Mouse (Mus musculus) MN1 (cell line): ENCODE results near the gene Hbq1b.
A peak's percentile ranks its signal among the peaks of the same experiment; 100 is the strongest.
"Not testable (repeated sequence)": the region's sequence is repeated elsewhere in the genome, so short reads cannot be mapped to it uniquely, and the experiment has no call there.

ENCODE experiments used
- DNase-seq: peaks from one replicate; pipeline ENCODE4 v3.0.0-alpha.2; 2016; ENCODE audit warnings: low spot score

Hbq1b gene

DNA sequence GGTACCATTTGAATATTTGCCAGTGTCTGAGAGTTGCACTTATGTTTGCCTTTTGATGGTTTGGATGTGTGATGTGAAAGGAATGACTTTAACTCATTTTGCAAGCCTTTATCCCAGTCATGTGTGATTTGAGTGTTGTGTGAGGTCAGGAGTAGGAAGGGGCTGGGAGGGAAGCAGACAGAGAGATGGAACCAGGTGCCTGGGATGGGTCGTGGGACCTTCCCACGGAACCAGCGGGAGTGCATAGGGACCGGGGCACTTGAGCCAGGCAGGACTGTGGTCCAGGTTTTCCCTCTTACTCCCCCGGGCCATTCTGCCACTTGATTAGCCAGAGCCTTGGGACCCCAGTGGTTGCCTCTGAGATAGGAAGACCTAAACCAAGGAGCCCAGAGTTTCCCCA is 18.8 kb upstream of the Hbq1b start:
- peak; percentile 31 for DNase-seq

DNA sequence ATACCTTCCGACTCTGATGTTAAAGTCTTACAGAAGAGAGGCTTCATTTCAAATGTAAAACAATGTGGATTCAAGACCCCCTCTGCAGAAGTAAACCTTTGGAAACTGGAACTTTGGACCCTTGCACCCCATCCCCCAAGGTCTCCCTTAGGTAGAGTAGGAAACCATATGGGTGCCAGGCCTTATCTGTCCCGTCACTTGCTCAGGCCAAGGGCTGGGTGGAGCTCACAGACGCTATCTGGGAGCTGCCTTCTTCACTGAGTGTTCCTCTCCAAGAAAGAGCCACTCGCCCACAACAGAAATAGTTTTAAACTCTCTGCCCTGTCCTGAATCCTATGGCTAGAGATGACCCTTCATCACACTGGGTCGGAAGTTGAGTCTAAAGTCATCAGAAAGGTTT is 17.8 kb upstream of the Hbq1b start:
- no peak for DNase-seq

DNA sequence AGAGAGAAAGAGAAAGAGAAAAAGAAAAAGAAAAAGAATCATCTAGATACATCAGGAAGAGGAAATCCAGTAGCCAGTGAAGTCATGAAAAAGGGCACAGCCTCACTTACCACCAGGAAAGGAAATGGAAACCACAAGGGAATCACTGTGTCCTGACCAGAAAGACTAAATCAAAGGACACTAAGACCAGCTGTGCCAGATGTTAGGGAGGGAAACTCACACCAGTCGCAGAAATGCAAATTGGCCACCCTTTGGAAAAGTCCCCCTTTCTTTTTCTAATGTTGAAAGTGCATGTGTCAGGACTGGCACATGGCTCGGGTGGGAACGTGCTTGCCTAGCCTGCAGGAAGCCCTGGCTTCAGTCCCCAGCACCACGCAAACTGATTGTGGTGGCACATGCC is 15.6 kb upstream of the Hbq1b start:
- DNase-seq = no peak

DNA sequence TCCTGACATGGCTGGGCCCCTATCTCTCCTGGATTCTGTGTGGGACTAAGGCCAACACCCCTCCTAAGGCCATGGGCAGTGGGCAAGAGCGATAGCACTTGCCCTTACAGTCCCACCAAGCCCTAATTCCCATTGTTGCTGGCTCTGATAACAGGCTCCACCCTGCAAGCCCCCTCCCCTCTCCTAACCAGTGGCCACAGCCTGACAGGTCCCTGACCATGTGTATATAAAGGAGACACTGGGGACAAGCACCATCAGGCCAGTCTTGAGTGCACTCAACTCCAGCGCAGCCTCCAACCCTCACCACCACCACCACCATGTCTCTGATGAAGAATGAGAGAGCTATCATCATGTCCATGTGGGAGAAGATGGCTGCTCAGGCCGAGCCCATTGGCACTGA is 10.4 kb upstream of the Hbq1b start, which contains the start of gene Hba-x:
Gene Hba-x, plus strand, starts transcription at position 54 of the 400 bp plus-strand sequence.
- DNase-seq = no peak

DNA sequence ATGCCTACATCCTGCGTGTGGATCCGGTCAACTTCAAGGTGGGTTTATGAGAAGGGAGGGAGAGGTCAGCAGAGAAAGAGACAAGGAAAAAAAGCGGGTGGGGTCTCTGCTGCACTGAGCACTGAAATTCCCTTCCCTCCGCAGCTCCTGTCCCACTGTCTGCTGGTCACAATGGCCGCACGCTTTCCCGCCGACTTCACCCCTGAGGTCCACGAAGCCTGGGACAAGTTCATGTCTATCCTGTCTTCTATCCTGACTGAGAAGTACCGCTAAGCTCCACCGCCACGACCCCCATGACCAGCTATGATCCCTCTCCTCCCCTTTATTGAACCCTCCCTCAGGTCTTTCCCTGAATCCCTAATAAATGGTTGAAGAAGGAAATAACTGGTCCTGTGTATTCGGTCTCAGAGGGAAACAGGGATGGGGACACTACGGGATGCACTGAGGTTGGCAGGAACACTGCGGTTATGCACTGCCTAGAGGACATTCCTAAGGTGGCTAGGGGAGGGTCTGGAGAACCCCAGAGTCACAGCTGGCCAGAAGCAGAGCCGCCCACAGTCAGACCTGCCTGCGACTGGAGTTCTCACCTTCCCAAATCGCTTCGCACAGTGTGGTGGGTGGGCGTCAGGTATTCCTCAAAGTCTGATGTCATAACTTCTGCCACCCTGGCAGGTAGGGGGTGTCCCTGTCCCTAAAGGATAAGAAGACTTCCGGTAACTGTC is 8.9 kb upstream of the Hbq1b start:
- DNase-seq = no peak

DNA sequence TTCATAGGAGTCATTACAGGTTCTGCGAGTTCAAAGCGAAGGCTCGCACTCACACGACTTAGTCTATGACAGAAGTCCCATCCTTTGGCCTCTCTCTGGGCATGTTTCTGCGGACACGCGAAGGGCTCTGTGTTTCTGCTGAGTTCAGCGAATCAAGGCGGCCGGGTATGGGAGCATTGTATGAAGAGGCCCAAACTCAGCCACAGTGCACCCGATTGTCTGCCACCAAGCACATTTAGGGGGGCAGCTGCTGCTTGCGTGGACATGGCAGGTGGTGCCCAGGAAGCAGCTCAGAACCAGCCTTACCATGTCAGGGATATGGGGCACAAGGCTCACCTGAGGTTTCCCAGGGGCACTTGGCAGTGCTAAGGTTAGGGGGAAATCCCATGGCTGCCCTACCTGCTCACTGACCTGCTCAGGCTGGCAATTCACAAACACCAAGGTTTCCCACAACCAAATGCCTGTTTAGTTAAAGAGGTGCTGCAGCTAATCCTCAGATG is 8.3 kb upstream of the Hbq1b start:
- DNase-seq = no peak

DNA sequence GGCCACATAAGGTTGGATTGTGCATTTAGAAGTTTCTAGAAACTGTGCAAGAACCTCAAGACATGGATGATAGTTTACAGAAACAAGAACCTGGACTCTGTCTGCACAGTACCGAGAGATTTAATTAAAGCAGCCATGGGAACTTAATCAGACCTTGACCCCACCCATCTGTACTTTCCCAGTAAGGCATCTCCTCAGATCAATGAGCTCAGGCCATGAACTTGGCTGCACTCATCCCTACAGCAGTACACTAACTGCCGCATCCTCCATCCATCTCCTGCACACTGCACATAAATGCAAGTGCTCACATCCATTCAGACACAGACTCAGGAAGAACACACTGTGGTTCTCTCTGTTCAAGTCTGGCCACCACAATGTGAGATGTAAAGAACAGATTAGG is 6.1 kb upstream of the Hbq1b start:
- DNase-seq = no peak

DNA sequence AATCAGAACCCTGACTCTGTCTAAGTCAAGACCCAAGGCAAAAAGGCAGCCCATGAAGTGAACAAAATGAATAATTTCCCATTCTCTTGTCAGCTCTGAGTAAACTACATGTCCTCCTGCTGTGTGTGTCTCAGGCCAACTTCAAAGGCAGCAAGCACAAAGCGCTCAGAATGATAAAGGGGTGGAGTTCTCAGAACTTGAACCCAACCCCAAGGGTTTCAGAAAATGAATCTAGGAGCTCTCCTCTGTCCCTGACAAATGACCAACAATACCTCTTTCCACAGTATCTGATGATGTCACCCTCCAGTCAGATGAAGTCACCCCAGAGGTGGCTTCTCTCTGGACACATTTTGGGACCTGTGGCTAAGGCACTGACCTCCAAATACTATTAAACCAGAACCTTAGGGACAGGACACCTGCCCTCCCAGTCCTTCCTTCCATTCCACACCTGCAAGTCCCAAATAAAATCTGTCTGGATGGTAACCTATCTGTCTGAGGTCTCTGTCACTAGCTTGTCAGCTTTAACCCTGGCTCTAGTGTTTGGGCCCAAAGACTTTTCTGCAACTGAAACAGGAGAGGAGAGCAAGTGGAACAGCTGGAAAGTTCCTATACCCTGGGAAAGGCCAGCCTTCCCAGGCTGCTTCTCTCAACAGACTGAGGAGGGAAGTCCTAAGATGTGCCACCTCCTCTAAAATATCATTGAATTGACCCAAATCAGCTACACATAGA is 5.2 kb upstream of the Hbq1b start:
- DNase-seq = no peak

DNA sequence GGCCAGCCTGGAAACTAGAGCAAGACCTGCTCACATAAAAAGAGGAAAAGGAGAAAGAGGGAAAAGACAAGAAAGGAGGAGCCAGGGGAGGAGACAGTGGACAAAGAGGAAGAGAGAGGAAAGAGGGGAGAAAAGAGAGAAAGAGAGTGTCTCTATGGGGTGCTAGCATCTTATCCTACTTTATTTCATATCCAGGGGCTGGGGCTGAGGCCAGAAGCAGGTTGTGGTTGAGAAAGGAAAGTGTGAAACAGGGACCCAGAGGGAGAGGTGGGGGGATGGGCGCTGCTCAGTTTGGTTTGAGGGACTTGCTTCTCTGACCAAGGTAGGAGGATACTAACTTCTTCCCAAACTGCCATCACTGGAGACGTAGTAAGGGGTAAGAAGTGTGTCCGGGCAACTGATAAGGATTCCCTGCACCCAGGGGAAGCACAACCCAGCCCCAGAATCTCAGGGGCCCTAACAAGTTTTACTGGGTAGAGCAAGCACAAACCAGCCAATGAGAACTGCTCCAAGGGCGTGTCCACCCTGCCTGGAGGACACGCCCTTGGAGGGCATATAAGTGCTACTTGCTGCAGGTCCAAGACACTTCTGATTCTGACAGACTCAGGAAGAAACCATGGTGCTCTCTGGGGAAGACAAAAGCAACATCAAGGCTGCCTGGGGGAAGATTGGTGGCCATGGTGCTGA is 3.5 kb upstream of the Hbq1b start, which contains the start of gene Hba-a1:
Gene Hba-a1, plus strand, starts transcription at position 421 of the 687 bp plus-strand sequence.
- not testable (repeated sequence) for DNase-seq

DNA sequence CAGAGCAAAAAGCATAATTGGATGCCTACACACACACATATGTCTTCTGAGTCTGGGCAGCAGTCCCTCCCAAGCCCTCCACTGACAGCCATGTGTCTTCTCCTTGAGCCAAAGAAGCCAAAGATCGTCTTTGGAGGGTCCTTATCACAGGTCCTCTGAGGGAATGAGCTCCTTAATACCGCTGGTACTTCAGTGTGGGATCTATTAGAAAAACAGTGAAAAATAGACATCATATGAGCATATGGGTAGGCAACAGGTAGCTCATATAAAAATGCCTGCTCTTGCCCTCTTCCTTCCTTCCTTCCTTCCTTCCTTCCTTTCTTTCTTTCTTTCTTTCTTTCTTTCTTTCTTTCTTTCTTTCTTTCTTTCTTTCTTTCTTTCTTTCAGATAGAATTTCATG is 2.2 kb upstream of the Hbq1b start:
- DNase-seq = not testable (repeated sequence)

DNA sequence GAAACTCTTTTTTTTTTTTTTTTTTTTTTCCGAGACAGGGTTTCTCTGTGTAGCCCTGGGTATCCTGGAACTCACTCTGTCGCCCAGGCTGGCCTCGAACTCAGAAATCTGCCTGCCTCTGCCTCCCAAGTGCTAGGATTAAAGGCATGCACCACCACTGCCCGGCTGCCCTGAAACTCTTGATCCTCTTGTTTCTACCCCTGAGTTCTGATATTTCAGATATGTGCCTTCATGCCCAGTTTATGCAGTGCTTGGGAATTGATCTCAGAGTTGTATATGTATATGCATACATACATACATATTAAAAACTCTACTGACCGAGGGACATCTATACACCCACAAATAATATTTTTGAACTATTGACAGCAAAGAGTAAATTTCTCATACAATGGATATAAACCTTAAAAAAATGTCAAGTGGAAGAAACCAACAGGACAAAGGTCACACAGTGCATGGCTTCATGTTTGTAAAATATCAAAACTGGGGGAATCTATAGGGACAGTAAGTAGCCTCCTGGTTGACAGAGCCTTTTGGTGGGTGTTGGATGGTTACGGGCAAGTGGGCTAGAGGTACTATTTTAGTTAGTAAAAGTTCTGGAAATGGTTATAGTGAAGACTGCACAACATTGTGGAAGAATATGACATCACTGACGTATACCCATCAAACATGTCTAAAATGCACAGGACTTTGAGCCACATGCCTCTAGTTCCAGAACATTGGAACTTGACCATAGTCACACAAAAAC is 1.6 kb upstream of the Hbq1b start:
- no peak for DNase-seq

DNA sequence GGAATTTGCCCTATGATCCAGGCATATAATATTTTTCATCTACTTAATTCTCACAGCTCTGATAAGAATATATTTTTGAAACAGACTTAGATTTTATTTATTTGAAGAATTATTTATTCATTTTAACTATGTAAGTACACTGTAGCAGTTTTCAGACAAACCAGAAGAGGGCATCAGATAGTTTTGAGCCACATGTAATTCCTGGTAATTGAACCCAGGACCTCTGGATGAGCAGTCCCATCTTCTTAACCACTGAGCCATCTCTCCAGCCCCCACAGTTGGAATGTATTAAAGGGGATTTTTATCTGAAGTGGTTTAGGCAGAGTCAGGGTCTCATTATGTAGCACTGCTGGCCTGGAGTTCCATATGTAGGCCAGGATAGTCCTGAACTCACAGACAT is 878 bp upstream of the Hbq1b start:
- not testable (repeated sequence) for DNase-seq

DNA sequence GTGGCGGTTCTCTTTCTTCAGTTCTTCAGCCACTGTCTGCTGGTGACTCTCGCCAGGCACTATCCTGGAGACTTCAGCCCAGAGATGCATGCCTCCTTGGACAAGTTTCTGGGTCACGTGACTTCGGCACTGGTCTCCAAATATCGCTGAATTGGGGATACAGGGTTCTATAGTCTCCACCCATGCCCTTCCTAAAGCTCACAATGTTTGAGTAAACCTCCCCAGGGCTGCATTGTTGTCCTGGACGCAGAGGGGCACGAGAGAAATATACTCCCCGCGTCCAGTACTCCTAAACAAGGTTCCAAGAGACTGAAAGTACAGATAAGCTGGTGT is 694 bp downstream of the Hbq1b start:
- DNase-seq = peak; percentile 28

DNA sequence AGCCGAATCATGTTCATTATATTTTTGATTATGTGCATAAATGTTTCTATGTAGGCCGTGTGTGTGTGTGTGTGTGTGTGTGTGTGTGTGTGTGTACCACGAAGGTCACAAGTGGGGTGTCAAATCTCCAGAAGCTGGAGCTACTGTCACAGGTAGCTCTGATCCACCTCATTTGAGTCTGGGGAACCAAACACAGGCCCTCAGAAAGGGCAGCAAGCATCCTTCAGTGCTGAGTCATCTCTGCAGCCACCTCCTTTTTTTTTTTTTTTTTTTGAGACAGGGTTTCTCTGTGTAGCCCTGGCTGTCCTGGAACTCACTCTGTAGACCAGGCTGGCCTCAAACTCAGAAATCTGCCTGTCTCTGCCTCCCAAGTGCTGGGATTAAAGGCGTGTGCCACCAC is 6.1 kb downstream of the Hbq1b start:
- not testable (repeated sequence) for DNase-seq

DNA sequence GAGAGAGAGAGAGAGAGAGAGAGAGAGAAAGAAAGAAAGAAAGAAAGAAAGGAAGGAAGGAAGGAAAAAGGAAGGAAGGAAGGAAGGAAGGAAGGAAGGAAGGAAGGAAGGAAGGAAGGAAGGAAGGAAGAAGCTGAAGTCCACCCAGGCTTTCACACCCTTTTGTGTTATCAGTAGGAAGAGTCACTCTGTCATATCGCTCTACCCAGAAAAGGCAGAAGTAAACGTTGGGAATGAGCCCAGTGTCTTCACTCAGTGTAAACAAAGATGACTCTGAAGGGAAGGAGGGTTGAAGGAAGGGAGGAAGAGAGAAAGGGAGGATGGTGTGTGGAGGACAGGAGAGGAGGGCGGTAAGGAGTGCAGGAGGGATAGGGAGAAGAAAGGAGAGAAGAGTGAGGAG is 6.7 kb downstream of the Hbq1b start:
- DNase-seq = not testable (repeated sequence)

DNA sequence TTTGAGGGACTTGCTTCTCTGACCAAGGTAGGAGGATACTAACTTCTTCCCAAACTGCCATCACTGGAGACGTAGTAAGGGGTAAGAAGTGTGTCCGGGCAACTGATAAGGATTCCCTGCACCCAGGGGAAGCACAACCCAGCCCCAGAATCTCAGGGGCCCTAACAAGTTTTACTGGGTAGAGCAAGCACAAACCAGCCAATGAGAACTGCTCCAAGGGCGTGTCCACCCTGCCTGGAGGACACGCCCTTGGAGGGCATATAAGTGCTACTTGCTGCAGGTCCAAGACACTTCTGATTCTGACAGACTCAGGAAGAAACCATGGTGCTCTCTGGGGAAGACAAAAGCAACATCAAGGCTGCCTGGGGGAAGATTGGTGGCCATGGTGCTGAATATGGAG is 9.4 kb downstream of the Hbq1b start, which contains the start of gene Hba-a2:
Gene Hba-a2, plus strand, starts transcription at position 287 of the 400 bp plus-strand sequence.
- DNase-seq = not testable (repeated sequence)

DNA sequence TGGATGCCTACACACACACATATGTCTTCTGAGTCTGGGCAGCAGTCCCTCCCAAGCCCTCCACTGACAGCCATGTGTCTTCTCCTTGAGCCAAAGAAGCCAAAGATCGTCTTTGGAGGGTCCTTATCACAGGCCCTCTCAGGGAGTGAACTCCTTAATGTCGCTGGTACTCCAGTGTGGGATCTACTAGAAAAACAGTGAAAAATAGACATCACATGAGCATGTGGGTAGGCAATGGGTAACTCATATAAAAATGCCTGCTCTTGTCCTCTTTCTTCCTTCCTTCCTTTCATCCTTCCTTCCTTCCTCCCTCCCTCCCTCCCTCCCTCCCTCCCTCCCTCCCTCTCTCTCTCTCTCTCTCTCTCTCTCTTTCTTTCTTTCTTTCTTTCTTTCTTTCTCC is 10.7 kb downstream of the Hbq1b start:
- not testable (repeated sequence) for DNase-seq

DNA sequence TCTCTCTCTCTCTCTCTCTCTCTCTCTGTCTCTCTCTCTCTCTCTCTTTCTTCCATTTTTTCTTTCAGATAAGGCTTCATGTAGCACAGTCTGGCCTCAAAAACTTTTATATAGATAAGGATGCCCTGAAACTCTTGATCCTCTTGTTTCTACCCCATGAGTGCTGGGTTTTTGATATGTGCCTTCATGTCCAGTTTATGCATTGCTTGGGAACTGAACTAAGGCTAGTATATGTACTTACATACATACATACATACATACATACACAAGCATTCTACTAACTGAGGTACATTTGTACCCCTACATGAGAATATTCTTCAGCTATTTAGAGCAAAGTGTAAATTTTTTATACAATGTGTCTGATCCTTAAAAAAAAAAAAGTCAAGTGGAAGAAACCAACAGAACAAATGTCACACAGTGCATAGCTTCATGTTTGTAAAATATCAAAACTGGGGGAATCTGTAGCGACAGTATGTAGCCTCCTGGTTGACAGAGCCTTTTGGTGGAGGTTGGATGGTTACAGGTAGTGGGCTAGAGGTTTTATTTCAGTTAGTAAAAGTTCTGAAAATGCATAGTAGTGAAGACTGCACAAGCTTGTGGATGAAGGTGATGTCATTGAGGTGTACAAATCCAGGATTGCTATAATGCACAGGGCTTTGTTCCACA is 11.2 kb downstream of the Hbq1b start:
- DNase-seq = no peak

DNA sequence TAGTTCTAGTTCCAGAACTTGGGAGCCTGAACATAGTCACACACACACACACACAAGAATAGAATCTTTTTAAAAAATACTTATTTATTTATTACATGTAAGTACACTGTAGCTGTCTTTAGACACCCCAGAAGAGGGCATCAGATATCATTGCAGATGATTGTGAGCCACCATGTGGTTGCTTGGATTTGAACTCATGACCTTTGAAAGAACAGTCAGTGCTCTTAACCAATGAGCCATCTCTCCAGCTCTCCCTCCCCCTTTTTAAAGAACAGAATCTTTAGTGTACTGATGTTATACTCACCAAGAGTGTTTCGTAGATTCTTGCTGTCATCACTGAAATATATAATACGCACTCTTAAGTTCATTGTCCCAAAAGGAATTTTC is 11.8 kb downstream of the Hbq1b start:
- no peak for DNase-seq

DNA sequence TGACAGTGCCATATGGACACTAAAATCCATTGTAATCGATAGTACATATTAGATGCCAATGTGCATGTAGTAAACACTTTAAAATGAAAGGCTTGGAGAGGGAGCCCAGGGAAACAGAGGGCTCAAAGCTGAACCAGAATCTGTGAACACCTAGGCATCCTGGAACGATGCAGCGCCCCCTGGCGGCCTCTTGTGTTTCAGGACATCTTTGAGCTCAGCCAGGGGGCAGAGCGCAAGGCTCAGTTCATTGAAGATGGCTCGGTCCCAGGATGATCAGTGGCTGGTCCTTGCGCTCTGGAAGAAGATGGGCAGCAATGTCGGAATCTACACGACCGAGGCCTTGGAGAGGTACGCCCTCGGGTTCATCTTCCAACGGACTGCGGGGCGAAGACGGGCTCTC is 13.1 kb downstream of the Hbq1b start, which contains the start of gene Hbq1a:
Gene Hbq1a, plus strand, starts transcription at position 205 of the 400 bp plus-strand sequence.
- peak; percentile 40 for DNase-seq
